Mouse (Mus musculus) gastrocnemius, postnatal 36 days (tissue): ENCODE measurements around the gene Zfp750. TPM values are rescaled to one million over a fixed set of nuclear protein-coding genes. Genes with fewer than 3 reads are reported as not detected.

ENCODE experiments used
- DNase-seq, 2 experiments: peaks; one replicate each; pipeline ENCODE4 v3.0.0; 2022
- intact Hi-C: fragments of 180-260 bp; cut with DNase I; formaldehyde crosslinking; loops from one replicate; pipeline ENCODE4 v1.15.1; 2025
- long read RNA-seq, 2 experiments: library from polyadenylated mRNA; stranded (forward); transcript quantifications; one replicate each; pipeline ENCODE4 v2.0.0; 2021
- total RNA-seq, 2 experiments: library from RNA; stranded (reverse); gene quantifications; 2 replicates each; pipeline ENCODE4 v1.2.3; 2021

The Zfp750 gene
- total RNA-seq: under 1 TPM; 0.20 to 0.35 TPM
- long read RNA-seq, experiment 1: 0 reads
- long read RNA-seq, experiment 2, partial matches to known transcripts: 0 of 1 reads
- long read RNA-seq, experiment 2, other reads (novel, unspliced or antisense): 0 of 1 reads

- DNase-seq: no peak
- intact Hi-C loops: no loop called here
Measured at GRCm38 (mm10) chr11:121519131-121519530, at the start of gene Zfp750. Gene Zfp750, minus strand, starts transcription at chr11:121519333.

GRCm38 (mm10) chr11:121564265-121564664 is 45.1 kb upstream of the Zfp750 start:
- intact Hi-C loops: no loop called here
- no peak for DNase-seq

GRCm38 (mm10) chr11:121563312-121563711 is 44.2 kb upstream of the Zfp750 start:
- DNase-seq: no peak
- intact Hi-C loops: no loop called here

DNA sequence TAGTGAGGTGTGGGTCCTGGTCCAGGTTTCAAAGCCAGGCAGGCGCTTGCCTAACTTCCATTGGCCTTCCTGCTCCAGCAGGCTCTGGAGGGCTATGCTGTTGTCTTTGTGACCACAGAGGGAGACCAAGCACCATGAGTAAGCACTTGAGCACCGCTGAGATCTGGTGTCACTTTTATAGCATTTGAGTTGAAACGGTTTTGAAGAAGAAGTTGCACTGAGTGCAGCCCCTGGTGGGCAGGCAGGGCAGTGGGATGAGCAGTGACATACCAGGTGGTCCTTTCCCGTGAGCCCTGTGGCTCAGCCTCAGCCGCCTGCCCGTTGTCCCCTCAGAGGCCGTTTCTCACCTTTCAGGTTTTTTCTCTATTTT is 41.1 kb upstream of the Zfp750 start:
- intact Hi-C loops: no loop called here
- DNase-seq: no peak

GRCm38 (mm10) chr11:121559527-121560293 is 40.6 kb upstream of the Zfp750 start:
- intact Hi-C loops: no loop called here

GRCm38 (mm10) chr11:121558522-121558921 is 39.4 kb upstream of the Zfp750 start:
- no peak for DNase-seq
- intact Hi-C loops: no loop called here

More at GRCm38 (mm10) chr11:121559527-121560293, 40.6 kb upstream of the Zfp750 start:
- DNase-seq: no peak

DNA sequence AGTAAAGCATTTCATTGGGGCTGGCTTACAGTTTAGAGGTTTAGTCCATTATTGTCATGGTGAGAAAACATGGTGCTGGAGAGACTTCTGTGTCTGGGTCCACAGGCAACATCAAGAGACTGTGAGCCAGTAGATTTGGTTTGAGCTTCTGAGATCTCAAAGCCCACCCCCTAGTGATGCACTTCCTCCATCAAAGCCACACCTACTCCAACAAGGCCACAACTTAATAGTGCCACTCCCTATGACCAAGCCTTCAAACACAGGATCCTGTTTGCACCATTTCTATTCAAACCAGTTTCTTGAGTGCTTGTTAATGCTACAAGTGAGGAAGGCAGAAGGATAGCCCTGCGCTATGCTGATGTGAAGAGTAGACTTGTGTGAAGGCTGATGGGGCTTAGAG is 38.8 kb upstream of the Zfp750 start:
- DNase-seq: no peak
- intact Hi-C loops: no loop called here

DNA sequence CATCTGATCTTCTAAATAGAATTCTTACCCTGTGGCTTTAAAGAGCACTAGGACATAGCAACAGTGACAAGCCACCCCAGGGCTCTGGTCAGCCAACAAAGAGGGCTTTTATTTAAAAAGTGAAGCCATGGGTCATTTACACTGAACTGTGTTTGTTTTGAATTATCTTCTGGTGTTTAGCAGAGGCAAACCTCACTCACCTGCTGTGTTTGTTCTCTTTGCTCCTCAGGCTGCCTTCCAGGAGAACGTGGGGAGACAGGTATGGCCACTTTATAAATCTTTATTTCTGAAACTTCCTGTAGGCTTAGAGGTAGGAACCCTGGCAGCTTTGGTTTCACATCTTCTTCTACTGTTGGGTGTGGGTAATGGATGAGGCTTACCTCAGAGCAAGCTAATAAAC is 37.6 kb upstream of the Zfp750 start:
- DNase-seq: no peak

GRCm38 (mm10) chr11:121553458-121553857 is 34.3 kb upstream of the Zfp750 start:
- intact Hi-C loops: no loop called here

More for the DNA sequence above, 37.6 kb upstream of the Zfp750 start:
- intact Hi-C loops: no loop called here

GRCm38 (mm10) chr11:121552846-121553457 is 33.8 kb upstream of the Zfp750 start:
- intact Hi-C loops: no loop called here
- no peak for DNase-seq

More at GRCm38 (mm10) chr11:121553458-121553857, 34.3 kb upstream of the Zfp750 start:
- DNase-seq: no peak

- intact Hi-C loops: no loop called here
- DNase-seq: no peak
Measured at GRCm38 (mm10) chr11:121552167-121552566, 33.0 kb upstream of the Zfp750 start.

DNA sequence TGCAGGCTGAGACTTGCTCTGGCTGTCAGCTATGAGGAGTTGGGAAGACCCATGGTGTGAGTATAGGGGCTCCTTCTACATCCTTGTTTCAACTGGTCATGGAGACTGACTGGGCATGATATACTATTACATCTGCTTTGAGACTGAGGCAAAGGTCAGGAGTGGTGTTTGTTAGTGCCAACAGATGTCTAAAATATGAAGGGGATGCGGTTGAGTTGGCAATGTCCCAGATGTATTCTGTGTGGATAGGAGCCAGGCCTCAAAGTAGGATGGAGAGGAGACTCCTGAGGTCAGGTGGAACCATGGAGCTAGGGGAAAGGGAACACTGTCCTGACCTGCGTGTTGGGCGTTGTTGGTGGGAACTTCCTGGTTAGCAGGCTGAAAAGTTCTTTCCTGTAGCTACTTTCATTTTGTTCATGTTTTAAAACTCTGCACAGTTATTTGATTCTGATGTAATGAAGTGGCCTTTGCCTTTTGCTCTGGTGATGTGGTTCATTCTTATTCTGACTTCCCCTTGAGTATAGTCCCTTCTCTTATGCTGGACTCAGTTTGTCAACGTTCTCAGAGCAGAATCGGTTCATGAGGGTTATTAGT is 32.2 kb upstream of the Zfp750 start:
- intact Hi-C loops: no loop called here
- no peak for DNase-seq

- intact Hi-C loops: no loop called here
- DNase-seq: no peak
Measured at GRCm38 (mm10) chr11:121549843-121550647, 30.9 kb upstream of the Zfp750 start.

- intact Hi-C loops: no loop called here
- no peak for DNase-seq
Measured at GRCm38 (mm10) chr11:121548996-121549842, 30.1 kb upstream of the Zfp750 start.

DNA sequence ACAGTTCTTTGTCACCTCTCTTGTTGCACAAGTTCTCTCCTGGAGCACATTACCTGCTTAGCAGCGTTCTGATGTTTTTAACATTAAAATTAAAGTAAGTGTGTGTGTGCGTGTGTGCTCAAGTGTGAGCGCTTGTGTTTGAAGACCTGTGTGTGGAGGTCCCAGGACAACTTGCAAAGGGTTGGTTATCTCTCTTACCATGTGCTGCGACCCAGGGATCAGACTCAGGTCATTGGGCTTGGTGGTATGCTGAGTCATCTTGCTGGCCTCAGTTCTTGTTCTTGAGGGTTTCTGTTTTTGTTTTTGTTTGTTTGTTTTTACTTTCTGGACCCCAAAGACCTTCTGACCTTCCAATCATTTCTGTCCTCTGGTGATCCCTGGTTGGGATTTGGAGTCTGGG is 28.8 kb upstream of the Zfp750 start:
- intact Hi-C loops: no loop called here
- DNase-seq: no peak

DNA sequence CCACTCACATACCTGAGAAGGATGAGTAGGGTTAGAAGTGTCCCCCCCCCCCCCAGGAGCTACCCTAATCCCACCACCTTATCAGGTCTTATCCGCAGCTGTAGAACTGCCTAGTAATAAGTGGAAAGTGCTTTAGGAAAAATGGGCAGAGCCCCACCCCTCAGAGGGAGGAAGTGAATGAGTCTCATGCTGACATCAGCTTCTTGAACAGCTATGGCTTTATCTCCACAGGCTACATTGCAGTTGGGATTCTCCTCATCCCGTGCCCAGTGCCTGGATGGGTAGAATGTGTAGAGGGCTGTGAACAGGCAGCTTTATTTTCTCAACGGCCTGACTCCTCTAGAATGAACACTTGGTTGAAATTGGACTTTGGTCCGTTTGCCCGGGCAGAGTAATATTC is 28.1 kb upstream of the Zfp750 start:
- DNase-seq: no peak
- intact Hi-C loops: no loop called here

DNA sequence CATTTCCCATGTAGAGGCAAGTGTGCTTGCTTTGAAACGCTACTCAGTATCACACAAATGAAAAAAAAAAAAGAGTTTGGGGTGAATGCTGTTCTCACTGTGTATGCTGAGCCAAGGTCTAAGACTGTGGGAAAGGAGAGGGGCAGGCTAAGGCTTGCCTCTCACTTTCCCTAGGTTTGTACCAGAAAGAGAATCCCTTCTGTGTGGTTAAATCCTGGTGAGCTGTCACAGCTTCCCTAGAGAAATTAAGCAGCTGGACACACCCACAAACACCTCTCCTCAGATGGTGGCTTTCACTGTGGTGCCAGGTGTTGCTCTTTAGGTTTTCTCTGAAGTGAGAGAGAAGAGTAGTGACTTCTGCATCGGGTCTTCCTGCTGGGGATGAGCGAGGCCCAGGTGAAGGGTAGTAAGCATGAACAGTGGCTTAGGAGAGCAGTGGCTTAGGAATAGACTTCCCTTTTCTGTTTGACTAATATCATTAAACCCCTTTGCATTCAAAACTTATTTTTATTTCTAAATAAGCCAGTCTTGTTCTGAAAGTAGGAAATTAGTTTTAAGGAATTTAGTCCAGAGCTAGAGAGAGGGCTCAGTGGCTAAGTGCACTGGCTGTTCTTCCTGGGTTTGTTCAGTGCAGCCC is 26.4 kb upstream of the Zfp750 start:
- DNase-seq: no peak
- intact Hi-C loops: no loop called here

DNA sequence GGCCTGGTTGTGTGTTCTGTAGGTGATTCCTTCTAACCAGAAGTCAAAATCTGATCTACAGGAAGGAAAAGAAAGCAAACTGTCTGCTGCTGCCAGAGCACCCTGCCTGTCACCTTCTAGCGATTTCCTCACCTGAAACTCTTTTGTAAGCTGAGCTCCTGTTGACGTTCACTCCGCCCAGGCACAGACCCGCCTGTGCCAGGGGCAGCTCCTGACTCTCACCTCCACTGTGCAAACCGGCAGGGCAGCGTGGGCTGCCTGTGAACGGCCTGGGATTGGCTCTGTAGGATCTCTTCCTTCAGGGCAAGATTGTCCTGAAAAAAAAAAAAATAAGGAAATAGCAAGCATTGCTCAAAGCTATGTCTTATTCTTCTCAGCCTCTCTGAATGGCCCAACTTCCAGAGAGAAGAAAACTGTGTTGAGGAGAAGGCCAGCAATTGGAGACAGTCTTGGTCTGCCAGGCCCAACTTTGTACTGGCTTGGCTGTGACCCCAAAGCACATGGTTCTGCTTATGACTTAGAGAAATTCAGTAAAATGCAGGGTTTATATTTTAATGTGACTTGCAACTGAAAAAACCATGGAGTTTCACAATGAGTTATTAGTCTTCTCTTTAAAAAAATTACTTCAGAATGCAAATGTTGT is 25.7 kb upstream of the Zfp750 start:
- no peak for DNase-seq
- intact Hi-C loops: no loop called here

DNA sequence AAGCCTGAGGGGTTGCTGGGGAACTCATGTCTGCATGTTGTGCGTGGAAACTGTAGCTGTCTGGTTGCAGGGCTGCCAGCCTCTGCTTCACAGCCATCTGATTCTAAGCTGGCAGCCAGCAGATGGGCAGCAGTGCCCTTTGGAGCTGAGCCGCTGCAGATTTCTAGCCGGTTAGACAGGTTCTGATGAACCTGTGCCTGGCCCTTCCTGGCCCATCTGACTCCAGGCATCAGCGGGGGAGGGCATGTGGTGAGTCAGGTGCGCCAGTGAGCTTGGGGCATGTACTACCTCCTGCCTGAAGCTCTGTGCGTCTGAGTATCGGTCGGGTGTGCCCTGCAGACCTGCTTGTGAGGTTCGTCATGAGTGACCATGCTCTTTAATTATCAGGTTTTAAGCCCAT is 24.8 kb upstream of the Zfp750 start:
- intact Hi-C loops: no loop called here
- DNase-seq: no peak
